ENCODE assay signal across 18 mouse cellular contexts in the genomic region with DNA sequence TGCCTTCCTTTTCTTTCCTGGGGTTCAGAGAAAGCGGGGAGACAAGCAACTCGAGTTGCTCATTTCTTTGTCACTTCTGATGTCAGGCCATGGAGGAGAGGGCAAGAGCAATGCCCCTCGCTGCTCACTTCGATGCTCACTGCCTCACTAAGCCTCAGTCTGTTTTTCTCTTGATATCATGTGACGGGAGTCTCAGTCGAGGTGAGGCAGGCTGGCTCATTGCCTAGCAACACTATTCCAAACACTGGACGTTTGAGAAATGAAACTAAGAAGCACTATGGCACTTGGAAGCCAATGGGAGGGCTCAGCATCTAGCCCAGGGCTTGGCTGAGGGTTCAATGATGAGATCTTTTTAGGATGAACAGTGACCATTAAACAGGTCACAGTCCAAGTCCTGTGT.
DNase-seq lines count a peak whose midpoint lies in the region; ATAC-seq and TF ChIP-seq lines count a peak whose summit lies in the region.
"Had no signal": no experiment of that assay in that cellular context is flagged by ENCODE, and none has a peak within 500 bp of the region (broad histone marks: within the 10 kb centered on the region; RNA-seq: fewer than 3 reads in every experiment).

No protein-coding gene starts in this region.

- 0 out of 2 replicates have a peak, but pooled peaks cover 4% of the 10 kb centered on the region for H3K4me1 ChIP-seq in kidney, embryonic 14.5 days (ENCODE audit: control insufficient read depth, insufficient read depth, low read length)
- H3K4me1 ChIP-seq in lung, postnatal 0 days (ENCODE audit: insufficient read depth, low read depth, low read length): no peaks in the 10 kb centered on the region
- H3K4me1 ChIP-seq: hindbrain, embryonic 15.5 days; midbrain, embryonic 13.5 days had no signal

- no peak for TF ChIP-seq CTCF in lung, postnatal 0 days (IDR thresholded peaks at IDR 0.05)

- H3K27ac ChIP-seq in kidney, embryonic 14.5 days (ENCODE audit: low read depth, low read length): no peak overlapping the region
- 0 out of 2 replicates have a peak overlapping the region, but pooled peaks have one; percentile 2 for H3K27ac ChIP-seq in lung, postnatal 0 days (ENCODE audit: low read length)
- H3K27ac ChIP-seq: hindbrain, embryonic 15.5 days; liver, embryonic 12.5 days; midbrain, embryonic 13.5 days had no signal

- no peak overlapping the region for H3K4me2 ChIP-seq in kidney, embryonic 14.5 days (replicated peaks; ENCODE audit: low read depth, low read length)
- no peak overlapping the region for H3K4me2 ChIP-seq in lung, postnatal 0 days (replicated peaks; ENCODE audit: low read depth, low read length)
- H3K4me2 ChIP-seq: hindbrain, embryonic 15.5 days; liver, embryonic 12.5 days; midbrain, embryonic 13.5 days had no signal

- no peak overlapping the region for H3K4me3 ChIP-seq in kidney, embryonic 14.5 days (ENCODE audit: low read length)
- H3K4me3 ChIP-seq in lung, postnatal 0 days (ENCODE audit: low read depth, low read length): no peak overlapping the region
- H3K4me3 ChIP-seq: hindbrain, embryonic 15.5 days; liver, embryonic 12.5 days; midbrain, embryonic 13.5 days had no signal

- no peak for DNase-seq in kidney, adult 11 months
- DNase-seq in 3T3-L1 (ENCODE audit: low read depth, low spot score): peak; percentile 34
- peak; percentile 14 for DNase-seq in Muller cell, postnatal 12 days (ENCODE audit: inconsistent ontology term)
- DNase-seq in lung, postnatal 0 days (ENCODE audit: low spot score): peak; percentile 71
- DNase-seq in right cerebral cortex, postnatal 36 days (ENCODE audit: low spot score in 2 of 2): no peak
- no peak for DNase-seq in heart, postnatal 14 days
- DNase-seq: adrenal gland, postnatal 25 days; cerebellum, postnatal 10 days; embryo, embryonic 11 days; gastrocnemius, postnatal 14 days; kidney, postnatal 4 days; right cerebral cortex, postnatal 4 days; thymus, adult 18-20 months had no signal

- H3K27me3 ChIP-seq in kidney, embryonic 14.5 days (ENCODE audit: control insufficient read depth, insufficient read depth, low read length): no peaks in the 10 kb centered on the region
- H3K27me3 ChIP-seq in lung, postnatal 0 days (replicated peaks; ENCODE audit: insufficient read depth, low read length): no peaks in the 10 kb centered on the region
- H3K27me3 ChIP-seq: hindbrain, embryonic 15.5 days; liver, embryonic 12.5 days; midbrain, embryonic 13.5 days had no signal

- WGBS in kidney, embryonic 14.5 days: 42% methylated on average over 7 of the region's 7 CpGs
- WGBS in lung, postnatal 0 days: 47% methylated on average over 7 of the region's 7 CpGs

- no peaks in the 10 kb centered on the region for H3K9me3 ChIP-seq in kidney, embryonic 14.5 days (ENCODE audit: control insufficient read depth, low read length)
- no peaks in the 10 kb centered on the region for H3K9me3 ChIP-seq in lung, postnatal 0 days (ENCODE audit: low read length)
- H3K9me3 ChIP-seq: hindbrain, embryonic 15.5 days; midbrain, embryonic 13.5 days had no signal

- intact Hi-C loops in heart, postnatal 14 days (cut with DNase I): loop anchor here (2.0 kb wide), 1 partner anchor 516 kb away; no protein-coding TSS in a partner anchor

- no peak for TF ChIP-seq EP300 in lung, postnatal 0 days (IDR thresholded peaks at IDR 0.05)

- 0 out of 2 replicates have a peak, but pooled peaks have one; percentile 25 for ATAC-seq in kidney, embryonic 14.5 days (ENCODE audit: low FRiP score, low TSS enrichment)
- peak; percentile 51 for ATAC-seq in lung, postnatal 0 days
- ATAC-seq: CD4-positive, CD25-positive, alpha-beta regulatory T cell, adult 4 months; liver, embryonic 12.5 days; midbrain, embryonic 13.5 days had no signal

- peaks cover 6% of the 10 kb centered on the region; the same call in 1 of the 2 replicates for H3K36me3 ChIP-seq in kidney, embryonic 14.5 days (ENCODE audit: control insufficient read depth, insufficient read depth, low read length)
- no peaks in the 10 kb centered on the region for H3K36me3 ChIP-seq in lung, postnatal 0 days (ENCODE audit: insufficient read depth, low read length)
- H3K36me3 ChIP-seq: hindbrain, embryonic 15.5 days had no signal

- H3K9ac ChIP-seq in kidney, embryonic 14.5 days (ENCODE audit: low read depth, low read length): no peak overlapping the region
- no peak overlapping the region for H3K9ac ChIP-seq in lung, postnatal 0 days (replicated peaks; ENCODE audit: low read depth)
- H3K9ac ChIP-seq: hindbrain, embryonic 15.5 days; liver, embryonic 12.5 days; midbrain, embryonic 13.5 days had no signal

Comparison
In these comparisons a context has a peak if more than half of its experiments do, and no peak if none do; other contexts are left out.
1. DNase-seq: peak in 3T3-L1 (single experiment), Muller cell, postnatal 12 days (single experiment) and lung, postnatal 0 days (single experiment); none in kidney, adult 11 months (single experiment), right cerebral cortex, postnatal 36 days (0 of 2) and heart, postnatal 14 days (0 of 2).